Mouse (Mus musculus) CD4-positive, CD25-positive, alpha-beta regulatory T cell, adult 4 months (primary cell): ENCODE data around the gene Sult2b1. TPM values are rescaled to one million over a fixed set of nuclear protein-coding genes. Genes with fewer than 3 reads are reported as not detected.

ENCODE experiments used
- ATAC-seq: one replicate; pipeline ENCODE4 v1.8.0; 2017
- polyA plus RNA-seq, 2 experiments: library from polyadenylated mRNA; unstranded; fragments of 100-300 nt; shearing (Covaris generic); gene quantifications; one replicate each; pipeline ENCODE4 v1.2.1; 2017

The Sult2b1 gene
- polyA plus RNA-seq, 2 experiments from 2014 or later, result 3.1 to 5.2 TPM

- ATAC-seq, result no peak
Measured at GRCm38 (mm10) chr7:45723781-45724180, 60.7 kb downstream of the Sult2b1 start.

GRCm38 (mm10) chr7:45723301-45723700, 61.2 kb downstream of the Sult2b1 start:
- ATAC-seq, result no peak

DNA sequence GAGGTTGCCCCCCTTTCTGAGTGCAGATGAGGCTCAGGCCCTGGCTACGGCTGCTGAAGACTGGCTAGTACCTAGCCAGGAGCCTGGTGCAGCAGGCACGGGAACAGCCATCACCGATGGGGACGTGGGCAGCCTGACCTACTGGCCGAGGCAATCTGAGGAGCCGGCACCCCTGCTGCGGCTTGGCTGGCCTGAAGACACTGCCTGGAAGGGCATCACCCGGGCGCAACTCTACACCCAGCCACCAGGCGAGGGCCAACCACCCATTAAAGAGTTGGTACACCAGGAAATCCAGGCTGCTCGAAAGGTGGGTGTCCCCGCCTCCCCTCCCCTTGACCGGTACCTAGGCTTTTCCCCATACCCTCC, 62.1 kb downstream of the Sult2b1 start:
- ATAC-seq, result no peak

DNA sequence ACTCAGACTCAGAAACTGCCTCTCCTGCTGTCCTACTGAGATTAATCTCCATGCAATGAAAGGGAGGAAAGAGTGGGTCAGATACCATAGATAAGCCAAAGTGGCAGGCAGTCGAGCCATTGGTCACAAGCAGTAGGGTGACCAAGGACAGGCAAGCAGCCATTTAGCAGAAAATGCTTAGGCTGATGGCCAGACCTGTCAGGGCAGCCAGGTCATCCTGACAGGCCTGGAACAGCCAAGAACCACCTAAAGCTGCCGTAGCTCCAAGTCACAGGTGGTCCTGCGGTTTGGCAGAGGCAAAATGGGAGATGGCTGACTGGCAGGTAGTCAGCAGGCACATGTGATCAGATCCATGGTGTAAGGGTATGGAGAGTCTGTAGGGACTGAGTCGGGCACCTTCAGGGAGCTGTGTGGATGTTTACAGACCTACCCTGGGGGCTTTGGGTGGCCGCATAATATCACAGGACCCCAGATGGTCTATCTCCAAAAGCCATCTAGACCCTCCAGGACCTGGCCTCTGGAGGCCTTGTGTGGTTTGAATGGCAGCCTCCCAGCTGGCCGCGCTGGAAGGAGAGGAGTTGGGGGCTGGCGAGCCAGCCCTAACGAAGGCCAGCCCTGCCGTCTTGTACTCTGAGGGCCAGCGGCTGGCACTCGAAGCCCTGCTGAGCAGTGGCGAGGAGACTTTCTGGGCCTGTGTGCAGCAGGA, 62.7 kb downstream of the Sult2b1 start:
- no peak for ATAC-seq

DNA sequence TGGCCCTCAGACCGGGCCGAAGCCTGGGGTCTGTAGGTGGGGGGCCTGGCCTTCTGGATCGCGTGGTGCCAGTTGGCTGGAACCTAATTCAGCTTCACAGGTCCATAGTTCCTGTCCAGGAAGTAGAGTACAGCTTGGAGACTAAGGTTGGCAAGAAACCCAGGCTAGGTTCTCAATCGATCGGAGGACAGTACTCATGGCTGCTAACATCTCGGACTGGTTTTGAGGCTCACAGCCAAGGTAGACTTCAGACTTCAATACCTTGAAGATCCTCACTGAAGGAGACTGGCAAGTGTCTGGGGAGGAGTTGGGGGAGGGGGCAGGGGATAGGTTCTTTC, 63.3 kb downstream of the Sult2b1 start:
- no peak for ATAC-seq

GRCm38 (mm10) chr7:45720413-45721233, 63.8 kb downstream of the Sult2b1 start, which contains the start of gene Fam83e:
TSS of gene Fam83e (plus strand) at chr7:45721212.
- ATAC-seq, result no peak

- ATAC-seq, result no peak
Measured at GRCm38 (mm10) chr7:45719738-45720412, 64.6 kb downstream of the Sult2b1 start.

DNA sequence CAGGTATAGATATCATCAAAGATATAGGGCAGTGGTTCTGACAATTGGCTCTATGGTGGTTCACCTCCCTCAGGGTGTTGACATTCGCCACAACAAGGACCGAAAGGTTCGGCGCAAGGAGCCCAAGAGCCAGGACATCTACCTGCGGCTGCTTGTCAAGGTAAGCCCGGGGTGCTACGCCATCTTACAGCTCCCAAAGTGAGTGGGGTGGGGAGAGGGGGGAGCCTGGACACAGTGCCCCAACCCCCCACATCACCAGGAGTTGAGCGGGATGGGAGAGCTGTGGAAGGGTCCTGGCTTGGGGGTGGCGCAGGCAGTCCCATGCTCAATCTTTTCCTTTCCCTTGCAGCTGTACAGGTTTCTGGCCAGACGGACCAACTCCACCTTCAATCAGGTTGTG, 65.3 kb downstream of the Sult2b1 start:
- ATAC-seq, result no peak

GRCm38 (mm10) chr7:45718331-45718730, 66.1 kb downstream of the Sult2b1 start:
- no peak for ATAC-seq

DNA sequence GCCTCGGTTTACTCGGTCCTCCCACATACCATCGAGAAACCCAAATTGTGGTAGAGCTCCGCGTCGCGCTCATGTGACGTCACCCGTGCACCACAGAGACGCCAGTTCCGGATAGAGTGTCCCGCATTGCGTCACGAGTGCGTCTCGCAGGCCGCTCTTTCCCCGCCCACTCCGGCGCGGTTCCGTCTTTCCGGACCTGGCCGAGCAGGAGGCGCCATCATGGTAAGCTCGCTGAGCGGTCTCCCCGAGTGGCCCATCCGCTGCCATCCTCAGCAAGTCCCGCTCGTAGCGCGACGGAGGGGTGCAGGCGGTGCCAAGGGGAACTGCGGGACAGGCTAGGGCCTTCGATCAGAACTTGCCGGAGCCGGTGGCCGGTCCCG, 66.6 kb downstream of the Sult2b1 start, which contains the start of gene Sphk2:
Gene Sphk2 (minus strand): TSS at position 85 of the 380 bp plus-strand sequence.
- peak; percentile 72 for ATAC-seq

GRCm38 (mm10) chr7:45716952-45717917, 67.2 kb downstream of the Sult2b1 start:
- ATAC-seq, result no peak

DNA sequence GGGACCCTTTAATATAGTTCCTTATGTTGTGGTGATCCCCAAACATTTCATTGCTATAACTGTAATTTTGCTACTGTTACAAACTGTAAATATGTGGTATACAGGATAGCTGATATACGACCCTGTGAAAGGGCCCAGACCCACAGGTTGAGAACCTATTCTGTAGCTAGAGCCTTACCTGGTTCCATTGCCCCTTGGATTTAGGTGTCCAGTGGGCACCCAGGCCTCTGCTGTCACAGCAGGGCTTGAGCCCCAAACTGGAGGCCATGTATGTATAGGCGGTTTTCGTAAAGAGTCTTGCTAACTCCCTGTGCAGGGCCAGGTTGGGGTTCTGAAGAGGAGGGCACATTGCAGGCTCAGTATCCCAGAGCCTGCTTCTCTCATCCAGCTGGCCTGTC, 68.0 kb downstream of the Sult2b1 start:
- no peak for ATAC-seq

DNA sequence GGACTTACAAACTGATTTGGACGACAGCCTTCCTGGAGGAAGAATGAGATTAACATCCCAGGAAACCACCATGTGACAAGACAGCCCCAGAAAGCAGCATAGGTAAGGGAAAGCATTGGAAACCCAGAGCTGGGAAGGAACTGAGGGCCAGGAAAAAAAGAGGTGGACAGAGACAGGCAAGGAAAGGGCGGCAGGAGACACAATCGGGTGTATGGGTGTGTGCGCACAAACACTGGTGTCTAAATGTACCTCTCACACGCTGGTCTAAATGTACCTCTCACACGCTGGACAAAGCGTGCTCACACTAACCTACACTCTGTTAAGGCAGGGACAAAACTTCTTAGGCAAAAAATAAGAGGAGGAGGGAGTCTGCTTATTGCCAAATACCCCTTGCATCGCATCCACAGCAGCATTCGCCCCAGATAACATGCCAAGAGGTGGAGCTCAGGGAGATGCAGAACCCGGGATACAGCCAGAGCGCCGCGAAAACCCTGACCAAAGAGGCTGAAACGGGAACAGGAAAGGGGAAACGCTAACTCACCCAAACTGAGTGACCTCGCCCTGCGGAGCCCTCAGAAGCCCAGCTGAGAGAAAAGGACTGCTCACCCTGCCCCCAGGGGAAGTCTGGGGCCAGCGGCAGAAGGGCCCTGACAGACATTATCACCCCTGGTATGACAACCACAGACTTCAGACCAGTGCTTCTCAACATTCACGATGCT, 68.6 kb downstream of the Sult2b1 start:
- ATAC-seq, result no peak

- ATAC-seq, result peak; percentile 90
Measured at GRCm38 (mm10) chr7:45715090-45715708, 69.3 kb downstream of the Sult2b1 start, which contains the start of gene Rpl18. TSS of gene Rpl18 (plus strand) at chr7:45715457.

DNA sequence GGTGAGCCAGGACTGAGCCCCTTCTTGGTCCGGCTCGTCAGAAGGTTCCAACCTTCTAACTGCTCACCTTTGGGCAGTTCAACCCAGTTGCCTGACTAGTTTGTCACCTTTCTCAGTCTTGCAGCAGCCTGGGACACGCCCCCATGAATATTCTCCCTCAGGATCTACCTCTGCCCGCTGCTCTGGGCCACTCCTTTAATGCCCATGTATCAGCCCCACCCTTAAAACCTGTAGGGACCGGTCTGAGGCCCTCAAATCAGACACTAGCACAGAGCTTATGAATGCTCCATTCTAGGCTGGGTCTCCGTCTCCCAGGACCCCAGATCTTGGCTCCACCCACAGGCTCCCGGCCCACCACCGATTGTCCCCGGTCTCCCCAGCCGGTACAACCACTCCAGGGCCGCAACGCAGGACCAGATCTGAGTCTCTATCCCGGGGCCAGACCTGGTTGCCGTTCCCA, 69.8 kb downstream of the Sult2b1 start:
- no peak for ATAC-seq

- ATAC-seq, result no peak
Measured at GRCm38 (mm10) chr7:45713881-45714520, 70.5 kb downstream of the Sult2b1 start.

- no peak for ATAC-seq
Measured at GRCm38 (mm10) chr7:45713396-45713795, 71.1 kb downstream of the Sult2b1 start.

DNA sequence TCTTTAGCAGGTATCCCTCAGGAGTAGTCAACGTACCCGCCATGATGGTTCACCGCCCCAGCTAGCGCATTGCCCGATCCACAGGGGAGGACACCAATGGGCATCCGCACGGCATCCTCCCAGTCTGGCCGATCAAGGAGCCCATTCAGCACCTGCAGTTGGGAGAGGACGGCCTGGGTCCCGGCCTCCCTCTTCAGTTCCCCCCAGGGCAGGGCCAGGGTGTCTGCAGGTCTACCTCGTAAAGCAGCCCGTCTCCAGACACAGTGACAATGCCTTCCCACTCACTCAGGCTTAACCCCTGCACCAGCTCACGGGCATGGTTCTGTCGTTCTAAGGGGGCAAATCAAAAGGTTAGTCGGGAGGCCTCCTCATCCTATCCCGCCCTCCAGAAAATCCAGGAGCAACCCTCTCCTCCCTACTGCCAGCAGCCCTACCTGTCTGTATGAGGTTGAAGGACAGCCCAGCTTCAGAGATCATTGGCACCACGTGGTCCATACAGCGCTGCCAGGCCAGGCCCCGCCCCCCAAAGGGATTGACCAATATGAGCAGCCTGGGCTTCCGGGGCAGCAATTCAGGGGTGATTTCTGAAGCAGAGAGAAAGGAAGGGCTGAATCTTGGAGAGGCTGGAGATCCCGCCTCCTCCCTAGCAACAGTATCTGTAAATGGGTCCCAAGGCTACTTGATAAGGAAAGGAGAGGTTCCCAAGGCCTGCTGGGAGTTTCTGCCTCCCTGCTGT, 72.3 kb downstream of the Sult2b1 start:
- ATAC-seq, result no peak

GRCm38 (mm10) chr7:45711316-45712021, 73.0 kb downstream of the Sult2b1 start:
- ATAC-seq, result no peak
